ENCODE assay signal across 9 mouse cellular contexts in the genomic region with DNA sequence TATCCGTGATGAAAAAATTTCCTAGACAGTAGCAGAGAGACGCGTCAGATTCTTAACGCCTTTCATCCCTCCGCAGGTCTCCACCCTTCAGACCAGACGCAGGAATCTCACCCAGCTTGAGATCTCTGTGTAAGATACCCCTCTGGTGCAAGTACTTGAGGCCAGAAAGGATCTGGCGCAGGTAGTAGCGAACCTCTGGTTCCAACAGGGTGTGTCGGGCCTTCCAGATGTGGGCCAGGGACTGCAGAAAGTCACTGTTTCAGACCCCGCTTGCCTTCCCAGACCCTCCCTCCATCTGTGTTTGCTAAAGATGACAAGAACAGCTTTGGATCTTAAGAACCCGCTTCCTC. TPM values are rescaled to one million over a fixed set of nuclear protein-coding genes. Genes with fewer than 3 reads are reported as not detected.
A peak's percentile ranks its signal among the peaks of the same experiment; 100 is the strongest.
DNase-seq lines count a peak whose midpoint lies in the region; ATAC-seq and TF ChIP-seq lines count a peak whose summit lies in the region.
"Had no signal": no experiment of that assay in that cellular context is flagged by ENCODE, and none has a peak within 500 bp of the region (broad histone marks: within the 10 kb centered on the region; RNA-seq: fewer than 3 reads in every experiment).

No protein-coding gene starts in this region.

- no peak overlapping the region; the same call in 1 of the 2 replicates for H3K27ac ChIP-seq in forebrain, postnatal 0 days (ENCODE audit: low read depth, low read length)
- no peak overlapping the region for H3K27ac ChIP-seq in liver, embryonic 16.5 days (ENCODE audit: low read length)

- H3K4me2 ChIP-seq in forebrain, postnatal 0 days (ENCODE audit: low read depth) = peak overlapping the region; percentile 90
- peak overlapping the region; percentile 97 for H3K4me2 ChIP-seq in liver, embryonic 16.5 days (ENCODE audit: low read depth, low read length)

- no peaks in the 10 kb centered on the region for H3K9me3 ChIP-seq in E14TG2a.4 (ENCODE audit: low read length)
- no peaks in the 10 kb centered on the region for H3K9me3 ChIP-seq in forebrain, postnatal 0 days (ENCODE audit: low read length)
- H3K9me3 ChIP-seq in liver, embryonic 16.5 days (replicated peaks; ENCODE audit: control insufficient read depth, low read length) = no peaks in the 10 kb centered on the region

- TF ChIP-seq CTCF in E14TG2a.4 (conservative IDR thresholded peaks at IDR 0.05; ENCODE audit: low read length) = no peak
- TF ChIP-seq CTCF in forebrain, postnatal 0 days (IDR thresholded peaks at IDR 0.05; ENCODE audit: low read depth) = no peak

- WGBS in forebrain, postnatal 0 days = 9% methylated on average over 11 of the region's 11 CpGs
- 22% methylated on average over 11 of the region's 11 CpGs for WGBS in liver, embryonic 16.5 days (ENCODE audit: insufficient replicate concordance)

- peaks cover 91% of the 10 kb centered on the region for H3K4me1 ChIP-seq in E14TG2a.4 (replicated peaks; ENCODE audit: low read depth, low read length)
- H3K4me1 ChIP-seq in forebrain, postnatal 0 days (ENCODE audit: insufficient read depth) = peaks cover 5% of the 10 kb centered on the region; the same call in 1 of the 2 replicates
- H3K4me1 ChIP-seq in liver, embryonic 16.5 days (ENCODE audit: control insufficient read depth, low read depth, low read length) = peaks cover 33% of the 10 kb centered on the region

- peak overlapping the region; percentile 74 for H3K9ac ChIP-seq in forebrain, postnatal 0 days
- H3K9ac ChIP-seq in liver, embryonic 16.5 days (ENCODE audit: low read depth, low read length) = peak overlapping the region; percentile 18; the same call in 1 of the 2 replicates

- H3K27me3 ChIP-seq in E14TG2a.4 (ENCODE audit: insufficient read depth, low read length) = peaks cover 11% of the 10 kb centered on the region
- H3K27me3 ChIP-seq in forebrain, postnatal 0 days (ENCODE audit: insufficient read depth, low read length) = no peaks in the 10 kb centered on the region
- H3K27me3 ChIP-seq in liver, embryonic 16.5 days (ENCODE audit: control insufficient read depth, insufficient read depth, low read depth, low read length) = peaks cover 21% of the 10 kb centered on the region

- peak overlapping the region; percentile 91 for H3K4me3 ChIP-seq in E14TG2a.4 (replicated peaks; ENCODE audit: low read length)
- H3K4me3 ChIP-seq in forebrain, postnatal 0 days (ENCODE audit: low read depth, low read length) = peak overlapping the region; percentile 81
- H3K4me3 ChIP-seq in liver, embryonic 16.5 days (ENCODE audit: low read depth, low read length) = peak overlapping the region; percentile 79

- peak; percentile 93 for DNase-seq in heart, adult 11 months
- DNase-seq in heart, adult 8-10 months (ENCODE audit: low spot score) = no peak
- peak; percentile 37 for DNase-seq in forebrain, postnatal 0 days
- no peak for DNase-seq in embryo, embryonic 9.5 days (ENCODE audit: extremely low spot score)
- no peak for DNase-seq in natural killer cell, adult 2 months (ENCODE audit: low spot score in 2 of 2)

- no peak for ATAC-seq in forebrain, postnatal 0 days
- no peak for ATAC-seq in liver, embryonic 16.5 days (ENCODE audit: low read depth)
- no peak for ATAC-seq in granulocyte monocyte progenitor cell, adult 5-6 weeks (replicated peaks; ENCODE audit: poor library complexity, severe bottlenecking)

- H3K36me3 ChIP-seq in E14TG2a.4 (ENCODE audit: insufficient read depth, low read length) = peaks cover 47% of the 10 kb centered on the region
- H3K36me3 ChIP-seq in forebrain, postnatal 0 days (ENCODE audit: insufficient read depth) = peaks cover 24% of the 10 kb centered on the region
- H3K36me3 ChIP-seq in liver, embryonic 16.5 days (ENCODE audit: control insufficient read depth, insufficient read depth) = no peaks in the 10 kb centered on the region

RNA-seq across cellular contexts. Expression of a gene that starts 1.0 kb away (rescaled TPM):
- 1 to 10 TPM; 1.2 to 1.8 (median 1.6) TPM for total RNA-seq in heart, adult 8-10 months (2022)
- total RNA-seq in forebrain, postnatal 0 days (2014; rRNA removed) = 10.2 and 16.9 TPM in 2 replicates
- 14.4 and 18.2 TPM in 2 replicates for polyA plus RNA-seq in forebrain, postnatal 0 days (2015; fragmentation: Nextera tagmentation; extraction: Ambion mirVana)
- 2.2 TPM in 2 replicates for polyA plus RNA-seq in liver, embryonic 16.5 days (2015; fragmentation: Nextera tagmentation; extraction: Ambion mirVana)
- total RNA-seq in granulocyte monocyte progenitor cell, adult 5-6 weeks (2014; fragmentation: Nextera tagmentation) = 1.5 and 2.2 TPM in 2 replicates
- 1.5 and 2.5 TPM in 2 replicates for total RNA-seq in granulocyte monocyte progenitor cell, adult 5-6 weeks (2017)

RNA-seq across cellular contexts. Expression of a gene that starts 6.2 kb away (rescaled TPM):
- total RNA-seq in heart, adult 8-10 months (2022) = under 1 TPM in 1 of 4 experiments, not detected in 3; 0.40 TPM
- 3.1 and 6.2 TPM in 2 replicates for total RNA-seq in forebrain, postnatal 0 days (2014; rRNA removed)
- 1.3 and 1.7 TPM in 2 replicates for polyA plus RNA-seq in forebrain, postnatal 0 days (2015; fragmentation: Nextera tagmentation; extraction: Ambion mirVana)
- 0.11 TPM in 1 of 2 replicates, not detected in the other for polyA plus RNA-seq in liver, embryonic 16.5 days (2015; fragmentation: Nextera tagmentation; extraction: Ambion mirVana)
- total RNA-seq in granulocyte monocyte progenitor cell, adult 5-6 weeks (2014; fragmentation: Nextera tagmentation) = 0.77 TPM in 1 of 2 replicates, not detected in the other
- not detected in 2 replicates for total RNA-seq in granulocyte monocyte progenitor cell, adult 5-6 weeks (2017)
- total RNA-seq: monocyte, adult 5-6 weeks had no signal

RNA-seq across cellular contexts. Expression of a gene that starts 7.2 kb away (rescaled TPM):
- total RNA-seq in heart, adult 8-10 months (2022) = 1 to 10 TPM; 1.8 to 3.5 (median 2.4) TPM
- 5.5 and 11.4 TPM in 2 replicates for total RNA-seq in forebrain, postnatal 0 days (2014; rRNA removed)
- 4.1 and 6.0 TPM in 2 replicates for polyA plus RNA-seq in forebrain, postnatal 0 days (2015; fragmentation: Nextera tagmentation; extraction: Ambion mirVana)
- polyA plus RNA-seq in liver, embryonic 16.5 days (2015; fragmentation: Nextera tagmentation; extraction: Ambion mirVana) = 1.5 and 1.8 TPM in 2 replicates
- 5.0 and 14.5 TPM in 2 replicates for total RNA-seq in granulocyte monocyte progenitor cell, adult 5-6 weeks (2014; fragmentation: Nextera tagmentation)
- 6.9 and 7.2 TPM in 2 replicates for total RNA-seq in granulocyte monocyte progenitor cell, adult 5-6 weeks (2017)

RNA-seq across cellular contexts. Expression of a gene that starts 23.3 kb away (rescaled TPM):
- 100 to 1,000 TPM; 504 to 617 (median 566) TPM for total RNA-seq in heart, adult 8-10 months (2022)
- total RNA-seq in forebrain, postnatal 0 days (2014; rRNA removed) = 784 and 1,295 TPM in 2 replicates
- 481 and 630 TPM in 2 replicates for polyA plus RNA-seq in forebrain, postnatal 0 days (2015; fragmentation: Nextera tagmentation; extraction: Ambion mirVana)
- polyA plus RNA-seq in liver, embryonic 16.5 days (2015; fragmentation: Nextera tagmentation; extraction: Ambion mirVana) = 514 and 522 TPM in 2 replicates
- 4,230 and 5,237 TPM in 2 replicates for total RNA-seq in granulocyte monocyte progenitor cell, adult 5-6 weeks (2014; fragmentation: Nextera tagmentation)
- total RNA-seq in granulocyte monocyte progenitor cell, adult 5-6 weeks (2017) = 2,283 and 2,839 TPM in 2 replicates

RNA-seq across cellular contexts. Expression of a gene that starts 36.9 kb away (rescaled TPM):
- total RNA-seq in heart, adult 8-10 months (2022) = 1 to 10 TPM in 1 of 4 experiments, under 1 TPM in 3; 0.44 to 1.0 (median 0.58) TPM
- 4.0 and 8.6 TPM in 2 replicates for total RNA-seq in forebrain, postnatal 0 days (2014; rRNA removed)
- 0.96 and 1.9 TPM in 2 replicates for polyA plus RNA-seq in forebrain, postnatal 0 days (2015; fragmentation: Nextera tagmentation; extraction: Ambion mirVana)
- 0.67 and 0.69 TPM in 2 replicates for polyA plus RNA-seq in liver, embryonic 16.5 days (2015; fragmentation: Nextera tagmentation; extraction: Ambion mirVana)
- total RNA-seq in granulocyte monocyte progenitor cell, adult 5-6 weeks (2014; fragmentation: Nextera tagmentation) = 0.97 TPM in 1 of 2 replicates, not detected in the other
- total RNA-seq in granulocyte monocyte progenitor cell, adult 5-6 weeks (2017) = not detected in 2 replicates
- total RNA-seq: monocyte, adult 5-6 weeks had no signal

Comparison
In these comparisons a context has a peak if more than half of its experiments do, and no peak if none do; other contexts are left out.
1. DNase-seq: peak in heart, adult 11 months (single experiment) and forebrain, postnatal 0 days (single experiment); none in heart, adult 8-10 months (single experiment), embryo, embryonic 9.5 days (single experiment) and natural killer cell, adult 2 months (0 of 2).
2. Peak in every context shown above with its lines, with median percentiles within 50 percentile points of each other: H3K4me3 ChIP-seq.